Mouse (Mus musculus) left cerebral cortex, adult 8-10 months (tissue): ENCODE measurements around the gene Usp17le. TPM values are rescaled to one million over a fixed set of nuclear protein-coding genes. Genes with fewer than 3 reads are reported as not detected.
"Not testable (repeated sequence)": the region's sequence is repeated elsewhere in the genome, so short reads cannot be mapped to it uniquely, and the experiment has no call there.

Experiments
- DNase-seq, 2 experiments: peaks; one replicate each; pipeline ENCODE4 v3.0.0; 2022; ENCODE audit warnings: low spot score in 2 of 2
- total RNA-seq, 4 experiments: library from RNA; stranded (reverse); gene quantifications; 2 replicates each; pipeline ENCODE4 v1.2.4; 2022

Usp17le gene
- not detected for total RNA-seq

- DNase-seq = not testable (repeated sequence)
These were observed at the start of gene Usp17le for GRCm38 (mm10) chr7:104777370-104777769. Usp17le (minus strand) TSS chr7:104777470.

GRCm38 (mm10) chr7:104810335-104810734 is 33.1 kb upstream of the Usp17le start:
- not testable (repeated sequence) for DNase-seq

DNA sequence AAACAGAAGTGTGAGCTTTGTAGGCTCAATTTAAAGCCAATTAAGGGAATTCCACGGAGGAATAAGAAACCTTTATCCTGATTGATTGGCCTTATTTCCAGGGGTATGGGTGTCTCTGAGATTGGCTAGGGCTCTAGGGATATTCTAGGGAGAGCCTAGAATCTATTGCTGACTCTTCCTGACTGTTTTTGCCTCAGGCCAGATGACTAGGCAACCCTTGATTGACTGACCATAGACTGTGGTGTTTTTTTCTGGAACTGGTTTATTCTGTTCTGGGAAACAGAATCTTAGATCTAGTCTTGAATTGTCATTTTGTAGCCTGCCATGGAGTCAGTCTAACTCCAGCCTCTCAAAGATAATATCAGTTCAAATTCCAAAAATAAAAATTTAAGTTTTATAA is 13.5 kb upstream of the Usp17le start:
- DNase-seq = no peak

Other genes with a start within 250 kb of the Usp17le start
- gene Olfr651, start 227.3 kb downstream of the Usp17le start, total RNA-seq = not detected
- gene Olfr652, start 216.6 kb downstream of the Usp17le start, total RNA-seq = not detected
- not detected for gene Olfr653, start 200.2 kb downstream of the Usp17le start, total RNA-seq
- gene Olfr654, start 190.4 kb downstream of the Usp17le start, total RNA-seq = not detected
- gene Olfr655, start 175.7 kb downstream of the Usp17le start, total RNA-seq = not detected
- not detected for gene Olfr656, start 163.5 kb downstream of the Usp17le start, total RNA-seq
- not detected for gene Olfr657, start 152.7 kb downstream of the Usp17le start, total RNA-seq
- not detected for gene Olfr658, start 130.2 kb downstream of the Usp17le start, total RNA-seq
- not detected for gene Olfr659, start 110.7 kb downstream of the Usp17le start, total RNA-seq
- gene Olfr661, start 91.0 kb downstream of the Usp17le start, total RNA-seq = not detected
- not detected for gene Usp17lb, start 65.1 kb upstream of the Usp17le start, total RNA-seq
- gene Usp17la, start 79.5 kb upstream of the Usp17le start, total RNA-seq = not detected
- gene Olfr665, start 100.6 kb upstream of the Usp17le start, total RNA-seq = not detected
- not detected for gene Olfr666, start 118.5 kb upstream of the Usp17le start, total RNA-seq
- gene Olfr667, start 144.0 kb upstream of the Usp17le start, total RNA-seq = not detected
- gene Olfr668, start 150.6 kb upstream of the Usp17le start, total RNA-seq = not detected
- not detected for gene Olfr669, start 156.8 kb upstream of the Usp17le start, total RNA-seq
- not detected for gene Olfr670, start 185.2 kb upstream of the Usp17le start, total RNA-seq
- gene Olfr671, start 201.7 kb upstream of the Usp17le start, total RNA-seq = not detected
- not detected for gene Olfr672, start 224.6 kb upstream of the Usp17le start, total RNA-seq